Mouse (Mus musculus): ENCODE measurements at regions not wholly inside any gene's neighbourhood (a gene's known extent, or its start where the extent isn't known, plus 50 kb on each side); places are given as distances from the start of the nearest gene placed in this dataset.

DNA sequence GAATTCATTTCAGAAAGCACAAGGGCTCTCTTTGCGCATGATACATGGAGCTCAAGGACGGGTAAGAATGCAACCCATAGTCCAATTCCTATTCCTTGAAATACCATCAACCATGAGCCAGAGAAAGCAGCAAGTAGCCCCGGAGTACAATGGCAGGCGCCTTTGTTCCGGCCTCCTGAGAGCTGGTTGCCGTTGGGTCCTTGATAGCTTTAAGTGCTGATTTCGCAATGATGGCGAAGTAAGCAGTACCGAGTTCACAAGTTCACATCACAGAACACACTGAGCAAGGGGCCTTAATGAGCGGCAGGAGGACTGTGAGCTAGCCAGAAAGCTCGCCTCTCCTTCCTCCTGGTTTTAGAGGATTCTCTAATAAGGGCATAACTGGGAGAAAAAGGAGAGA, 227.3 kb downstream of the Cdca7 start:
- 74% methylated on average over 11 of the region's 11 CpGs for WGBS
- no peak overlapping the region for H3K4me2 ChIP-seq (ENCODE audit: low read depth, low read length, poor library complexity, severe bottlenecking)
- no peak overlapping the region for H3K9ac ChIP-seq (replicated peaks; ENCODE audit: low read length, poor library complexity, severe bottlenecking)
- ATAC-seq (ENCODE audit: low FRiP score) (no peak), DNase-seq (ENCODE audit: low spot score) (no peak)
- H3K9me3 ChIP-seq (ENCODE audit: low read length), result no peaks in the 10 kb centered on the region
- H3K4me1 ChIP-seq (ENCODE audit: insufficient read depth, low read length), result no peaks in the 10 kb centered on the region
- no peaks in the 10 kb centered on the region for H3K36me3 ChIP-seq (ENCODE audit: insufficient read depth, low read length)
- no peak overlapping the region for H3K4me3 ChIP-seq (ENCODE audit: low read depth, low read length)
- no peak overlapping the region for H3K27ac ChIP-seq (ENCODE audit: low read depth, low read length)
- no peaks in the 10 kb centered on the region for H3K27me3 ChIP-seq (ENCODE audit: insufficient read depth, low read length)
- no peak for TF ChIP-seq CTCF (IDR thresholded peaks at IDR 0.05)

DNA sequence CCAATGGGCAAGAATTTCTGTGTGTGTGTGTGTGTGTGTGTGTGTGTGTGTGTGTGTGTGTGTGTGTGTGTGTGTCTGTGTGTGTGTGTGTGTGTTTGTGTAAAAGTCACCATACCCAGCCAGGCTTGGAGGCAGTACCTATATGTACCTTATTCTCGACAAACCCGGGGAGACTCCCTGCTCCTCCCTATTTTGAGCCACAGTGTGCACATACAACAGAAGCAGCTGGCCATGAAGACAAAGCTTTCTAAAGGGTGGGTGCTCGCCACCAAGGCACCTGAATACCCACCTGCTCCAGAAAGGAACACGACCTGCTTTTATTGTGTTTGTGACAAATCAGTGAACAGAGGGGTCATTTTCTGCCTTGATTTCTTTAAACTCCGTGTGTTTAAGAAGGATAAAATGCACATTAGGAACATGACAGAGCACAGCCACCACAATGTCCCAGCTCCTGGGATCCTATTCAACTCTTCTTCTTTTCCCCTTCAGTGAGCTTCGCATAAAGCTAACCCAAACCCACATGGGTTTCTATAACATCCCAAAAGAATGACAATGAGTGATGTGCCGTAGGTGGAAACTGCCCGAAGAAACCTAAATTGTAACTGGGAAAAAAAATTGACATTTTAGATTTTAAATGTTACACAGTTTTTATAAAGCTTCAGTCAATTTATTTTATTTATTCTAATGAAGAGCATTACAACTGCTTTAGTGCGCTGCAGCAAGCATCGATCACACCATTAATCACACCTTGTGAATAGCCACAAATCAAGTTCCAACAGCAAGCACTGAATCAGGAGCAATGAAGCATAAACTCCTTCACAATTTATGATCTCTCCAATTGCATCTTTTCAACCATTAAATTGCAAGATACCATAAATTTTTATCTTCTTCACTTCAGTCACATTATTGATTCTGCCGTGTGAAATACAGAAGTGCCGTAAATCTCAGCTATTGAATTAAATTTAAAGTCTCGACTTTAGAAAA, 232.0 kb downstream of the Cdca7 start:
- H3K36me3 ChIP-seq (ENCODE audit: insufficient read depth, low read length), result no peaks in the 10 kb centered on the region
- no peaks in the 10 kb centered on the region for H3K27me3 ChIP-seq (ENCODE audit: insufficient read depth, low read length)
- no peak for TF ChIP-seq CTCF (IDR thresholded peaks at IDR 0.05)
- no peak overlapping the region for H3K27ac ChIP-seq (ENCODE audit: low read depth, low read length)
- DNase-seq (ENCODE audit: low spot score) (no peak), ATAC-seq (ENCODE audit: low FRiP score) (no peak)
- no peak overlapping the region for H3K4me3 ChIP-seq (ENCODE audit: low read depth, low read length)
- no peaks in the 10 kb centered on the region for H3K4me1 ChIP-seq (ENCODE audit: insufficient read depth, low read length)
- WGBS, result 66% methylated on average over 13 of the region's 13 CpGs
- no peak overlapping the region for H3K9ac ChIP-seq (replicated peaks; ENCODE audit: low read length, poor library complexity, severe bottlenecking)
- H3K4me2 ChIP-seq (ENCODE audit: low read depth, low read length, poor library complexity, severe bottlenecking), result no peak overlapping the region
- H3K9me3 ChIP-seq (ENCODE audit: low read length), result no peaks in the 10 kb centered on the region

DNA sequence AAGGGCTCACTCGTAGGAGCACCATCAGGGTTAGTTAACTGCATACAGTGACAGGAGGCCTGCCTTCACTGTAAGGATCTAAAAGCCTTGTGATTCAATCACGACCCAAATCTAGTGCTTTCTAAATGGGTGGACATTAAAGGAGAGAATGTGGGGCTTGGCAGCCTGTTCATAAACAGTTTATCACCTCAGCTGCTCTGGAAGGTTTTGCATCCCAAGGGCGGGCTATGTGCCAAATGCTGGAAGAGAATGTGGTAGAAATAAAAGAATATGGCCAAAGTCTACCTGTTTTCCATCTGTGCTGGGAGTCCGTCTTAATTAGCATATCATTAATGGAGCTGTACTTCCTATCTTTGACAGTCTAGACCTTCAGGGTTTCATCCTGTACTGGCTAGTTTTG, 241.0 kb downstream of the Cdca7 start:
- Histone ChIP-seq H3K4me3 (ENCODE audit: low read depth, low read length) (no peak overlapping the region), H3K9me3 (ENCODE audit: low read length) (no peaks in the 10 kb centered on the region), H3K9ac (replicated peaks; ENCODE audit: low read length, poor library complexity, severe bottlenecking) (no peak overlapping the region), H3K4me1 (ENCODE audit: insufficient read depth, low read length) (no peaks in the 10 kb centered on the region), H3K27me3 (ENCODE audit: insufficient read depth, low read length) (no peaks in the 10 kb centered on the region), H3K4me2 (ENCODE audit: low read depth, low read length, poor library complexity, severe bottlenecking) (no peak overlapping the region), H3K36me3 (ENCODE audit: insufficient read depth, low read length) (no peaks in the 10 kb centered on the region), H3K27ac (ENCODE audit: low read depth, low read length) (no peak overlapping the region)
- DNase-seq (ENCODE audit: low spot score) (no peak), ATAC-seq (ENCODE audit: low FRiP score) (no peak)
- TF ChIP-seq CTCF (IDR thresholded peaks at IDR 0.05), result no peak
- WGBS, result 87% methylated on average over 4 of the region's 4 CpGs

DNA sequence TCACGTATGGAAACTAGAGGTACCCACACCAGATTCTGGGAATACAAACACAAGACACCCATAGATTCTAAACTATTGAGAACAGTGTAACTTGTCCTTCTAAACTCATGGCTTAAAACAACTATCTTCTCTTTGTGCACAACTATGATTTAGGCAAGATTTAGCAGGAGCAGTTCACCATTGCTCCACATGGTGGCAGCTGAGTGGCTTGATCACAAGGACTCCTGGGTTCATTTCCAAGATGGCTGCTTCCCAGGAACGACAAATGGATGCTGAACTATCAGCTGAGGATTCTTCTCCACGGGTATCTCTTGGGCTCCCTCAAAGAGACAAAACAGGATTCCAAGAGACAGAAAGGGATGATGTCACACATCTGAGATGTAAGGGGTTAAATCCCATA, 251.5 kb downstream of the Sp3 start:
- Histone ChIP-seq H3K9ac (replicated peaks; ENCODE audit: low read length, poor library complexity, severe bottlenecking) (no peak overlapping the region), H3K27me3 (ENCODE audit: insufficient read depth, low read length) (no peaks in the 10 kb centered on the region), H3K4me1 (ENCODE audit: insufficient read depth, low read length) (0 out of 2 replicates have a peak, but pooled peaks cover 2% of the 10 kb centered on the region), H3K9me3 (ENCODE audit: low read length) (no peaks in the 10 kb centered on the region), H3K4me2 (ENCODE audit: low read depth, low read length, poor library complexity, severe bottlenecking) (no peak overlapping the region), H3K36me3 (ENCODE audit: insufficient read depth, low read length) (no peaks in the 10 kb centered on the region), H3K4me3 (ENCODE audit: low read depth, low read length) (no peak overlapping the region), H3K27ac (ENCODE audit: low read depth, low read length) (no peak overlapping the region)
- WGBS, result 55% methylated on average over 3 of the region's 3 CpGs
- TF ChIP-seq CTCF (IDR thresholded peaks at IDR 0.05), result peak; percentile 77
- DNase-seq (ENCODE audit: low spot score), result peak; percentile 79
- no peak for ATAC-seq (ENCODE audit: low FRiP score)

- no peak for ATAC-seq (ENCODE audit: low FRiP score)
- DNase-seq (ENCODE audit: low spot score), result no peak
- Histone ChIP-seq H3K9ac (replicated peaks; ENCODE audit: low read length, poor library complexity, severe bottlenecking) (no peak overlapping the region), H3K27ac (ENCODE audit: low read depth, low read length) (no peak overlapping the region), H3K36me3 (ENCODE audit: insufficient read depth, low read length) (no peaks in the 10 kb centered on the region), H3K9me3 (ENCODE audit: low read length) (no peaks in the 10 kb centered on the region), H3K27me3 (ENCODE audit: insufficient read depth, low read length) (no peaks in the 10 kb centered on the region), H3K4me1 (ENCODE audit: insufficient read depth, low read length) (0 out of 2 replicates have a peak, but pooled peaks cover 2% of the 10 kb centered on the region), H3K4me3 (ENCODE audit: low read depth, low read length) (no peak overlapping the region), H3K4me2 (ENCODE audit: low read depth, low read length, poor library complexity, severe bottlenecking) (no peak overlapping the region)
- WGBS, result 56% methylated on average over 3 of the region's 3 CpGs
- no peak for TF ChIP-seq CTCF (IDR thresholded peaks at IDR 0.05)
These were observed 246.9 kb downstream of the Sp3 start for GRCm38 (mm10) chr2:72733371-72733770.

GRCm38 (mm10) chr2:72735035-72735434, 245.2 kb downstream of the Sp3 start:
- Histone ChIP-seq H3K4me3 (ENCODE audit: low read depth, low read length) (no peak overlapping the region), H3K4me2 (ENCODE audit: low read depth, low read length, poor library complexity, severe bottlenecking) (no peak overlapping the region), H3K36me3 (ENCODE audit: insufficient read depth, low read length) (no peaks in the 10 kb centered on the region), H3K9ac (replicated peaks; ENCODE audit: low read length, poor library complexity, severe bottlenecking) (no peak overlapping the region), H3K27ac (ENCODE audit: low read depth, low read length) (no peak overlapping the region), H3K9me3 (ENCODE audit: low read length) (no peaks in the 10 kb centered on the region), H3K4me1 (ENCODE audit: insufficient read depth, low read length) (0 out of 2 replicates have a peak, but pooled peaks cover 2% of the 10 kb centered on the region), H3K27me3 (ENCODE audit: insufficient read depth, low read length) (no peaks in the 10 kb centered on the region; the same call in 1 of the 2 replicates)
- TF ChIP-seq CTCF (IDR thresholded peaks at IDR 0.05), result no peak
- no peak for ATAC-seq (ENCODE audit: low FRiP score)
- DNase-seq (ENCODE audit: low spot score), result no peak
- WGBS, result 93% methylated on average over 9 of the region's 9 CpGs

Measured in midbrain, postnatal 0 days (tissue).